Mouse (Mus musculus) stomach, postnatal 0 days (tissue): Measurements from ENCODE around the gene Itgbl1.

Source experiments
- CTCF ChIP-seq: IDR thresholded peaks from 2 replicates; pipeline ENCODE4 v1.5.1; 2016; ENCODE audit warnings: antibody characterized with exemption, low read depth, mild to moderate bottlenecking, moderate library complexity
- EP300 ChIP-seq: optimal IDR thresholded peaks from 2 replicates; pipeline ENCODE3; 2016; ENCODE audit warnings: antibody characterized with exemption

GRCm38 (mm10) chr14:123663206-123663605 lies 3.4 kb downstream of the Itgbl1 start:
- no peak for TF ChIP-seq CTCF
- TF ChIP-seq EP300 = no peak
